Mouse (Mus musculus) G1E (cell line): ENCODE data around the gene Hipk2. TPM values are rescaled to one million over a fixed set of nuclear protein-coding genes. Genes with fewer than 3 reads are reported as not detected.
A peak's percentile ranks its signal among the peaks of the same experiment; 100 is the strongest.

Source experiments
- ATAC-seq: 2 replicates; pipeline ENCODE4 v1.8.0; 2016; ENCODE audit warnings: mild to moderate bottlenecking; ENCODE audit not compliant: insufficient number of reproducible peaks, poor library complexity, low FRiP score, severe bottlenecking; ENCODE audit errors: extremely low read depth
- DNase-seq: peaks from one replicate; pipeline ENCODE4 v3.0.0; 2012; ENCODE audit warnings: low spot score
- H3K27me3 ChIP-seq: 2 replicates; pipeline ENCODE4 v1.6.1; 2012; ENCODE audit warnings: mild to moderate bottlenecking, low read length, inconsistent platforms; ENCODE audit not compliant: insufficient read depth
- H3K36me3 ChIP-seq: replicated peaks from 2 replicates; pipeline ENCODE3; 2012; ENCODE audit warnings: mild to moderate bottlenecking, inconsistent platforms
- H3K4me1 ChIP-seq: 2 replicates; pipeline ENCODE4 v1.6.1; 2012; ENCODE audit warnings: low read depth, low read length, inconsistent platforms, mixed read lengths; ENCODE audit not compliant: insufficient read depth
- H3K4me3 ChIP-seq: 2 replicates; pipeline ENCODE4 v1.5.1; 2012; ENCODE audit warnings: low read depth, mild to moderate bottlenecking, inconsistent platforms, low read length, moderate library complexity, mixed read lengths
- H3K9me3 ChIP-seq: replicated peaks from 2 replicates; pipeline ENCODE4 v1.6.1; 2012; ENCODE audit warnings: inconsistent platforms
- CTCF ChIP-seq: IDR thresholded peaks from 2 replicates; pipeline ENCODE4 v1.5.1; 2012; ENCODE audit warnings: low read depth, low read length, inconsistent platforms, mixed read lengths
- GATA1 ChIP-seq: IDR thresholded peaks from 2 replicates; pipeline ENCODE4 v1.6.1; 2012; ENCODE audit warnings: borderline replicate concordance, low read length, inconsistent platforms, mixed read lengths
- GATA2 ChIP-seq: IDR thresholded peaks from 2 replicates; pipeline ENCODE4 v1.6.1; 2012; ENCODE audit warnings: low read depth, low read length, inconsistent platforms, borderline replicate concordance
- POLR2AphosphoS5 ChIP-seq: IDR thresholded peaks from 2 replicates; pipeline ENCODE4 v1.6.1; 2012; ENCODE audit warnings: low read depth, low read length, inconsistent platforms; ENCODE audit not compliant: insufficient replicate concordance
- TAL1 ChIP-seq: conservative IDR thresholded peaks from 2 replicates; pipeline ENCODE4 v1.6.1; 2012; ENCODE audit warnings: low read depth, low read length, inconsistent platforms, mixed read lengths
- polyA plus RNA-seq: library from polyadenylated mRNA; stranded (reverse); fragments of >175 nt; gene quantifications from 2 replicates; pipeline ENCODE4 v1.2.3, GENCODE M21; 2012
- total RNA-seq, 2 experiments: library from RNA; stranded (forward) in 1 of 2; stranded (reverse) in 1 of 2; fragments of 200-1000 nt in 1 of 2; fragments of >200 nt in 1 of 2; fragmentation: Nextera tagmentation in 1 of 2; gene quantifications; 2 replicates each; pipeline ENCODE4 v1.2.3; 2014 to 2017

The Hipk2 gene
- total and polyA plus RNA-seq, 3 experiments, result 4.6 to 97.9 (median 39.6) TPM

DNA sequence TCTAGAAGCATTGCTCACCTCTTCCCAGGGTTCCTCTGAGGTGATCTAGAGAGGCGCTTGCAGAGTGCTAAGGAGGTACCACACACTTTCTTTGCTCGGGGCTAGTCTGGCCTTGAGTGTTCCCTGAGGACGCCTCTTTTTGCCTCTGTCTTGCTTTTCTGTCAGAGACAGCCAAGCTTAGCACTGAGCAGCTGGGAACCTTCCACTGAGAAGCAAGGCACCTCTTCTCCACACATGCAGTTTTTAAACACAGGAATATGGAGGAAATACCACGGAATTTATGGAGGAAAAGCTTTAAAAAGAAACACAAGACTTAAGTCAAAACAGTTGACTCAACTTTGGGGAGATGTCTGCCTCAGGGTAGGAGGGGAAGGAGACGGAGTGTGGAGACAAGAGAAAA is 39.8 kb upstream of the Hipk2 start:
- no peak for TF ChIP-seq CTCF
- no peak for TF ChIP-seq GATA2
- no peak for TF ChIP-seq GATA1
- TF ChIP-seq TAL1, result no peak
- TF ChIP-seq POLR2AphosphoS5, result no peak
- peaks cover 95% of the 10 kb centered on the region for H3K4me1 ChIP-seq
- H3K36me3 ChIP-seq, result no peaks in the 10 kb centered on the region
- peaks cover 13% of the 10 kb centered on the region for H3K9me3 ChIP-seq
- H3K4me3 ChIP-seq, result no peak overlapping the region
- DNase-seq, result no peak
- no peak for ATAC-seq
- peaks cover 32% of the 10 kb centered on the region for H3K27me3 ChIP-seq

DNA sequence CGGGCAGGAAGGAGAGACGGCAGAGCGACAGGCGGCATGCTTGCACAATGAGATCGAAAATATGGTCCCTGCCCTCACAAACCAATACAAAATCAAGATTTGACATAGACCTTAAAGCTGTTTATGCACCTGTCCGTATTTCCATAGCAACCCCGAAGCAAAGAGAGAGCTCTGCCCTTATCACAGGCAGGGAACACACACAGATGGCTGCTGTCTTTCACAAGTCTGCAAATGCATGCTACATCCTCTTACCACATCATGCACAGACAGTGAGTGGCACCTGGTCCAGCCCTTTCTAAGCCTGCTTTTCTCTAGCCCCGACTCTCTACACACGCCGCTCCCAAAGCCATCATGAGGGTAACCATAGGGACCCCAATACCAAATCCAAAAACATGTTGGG is 38.2 kb upstream of the Hipk2 start:
- Histone ChIP-seq H3K27me3 (peaks cover 35% of the 10 kb centered on the region), H3K4me3 (no peak overlapping the region), H3K36me3 (no peaks in the 10 kb centered on the region), H3K4me1 (peaks cover 92% of the 10 kb centered on the region), H3K9me3 (peaks cover 17% of the 10 kb centered on the region)
- no peak for ATAC-seq
- no peak for DNase-seq
- TF ChIP-seq GATA2 (no peak), GATA1 (no peak), TAL1 (no peak), POLR2AphosphoS5 (no peak), CTCF (no peak)

DNA sequence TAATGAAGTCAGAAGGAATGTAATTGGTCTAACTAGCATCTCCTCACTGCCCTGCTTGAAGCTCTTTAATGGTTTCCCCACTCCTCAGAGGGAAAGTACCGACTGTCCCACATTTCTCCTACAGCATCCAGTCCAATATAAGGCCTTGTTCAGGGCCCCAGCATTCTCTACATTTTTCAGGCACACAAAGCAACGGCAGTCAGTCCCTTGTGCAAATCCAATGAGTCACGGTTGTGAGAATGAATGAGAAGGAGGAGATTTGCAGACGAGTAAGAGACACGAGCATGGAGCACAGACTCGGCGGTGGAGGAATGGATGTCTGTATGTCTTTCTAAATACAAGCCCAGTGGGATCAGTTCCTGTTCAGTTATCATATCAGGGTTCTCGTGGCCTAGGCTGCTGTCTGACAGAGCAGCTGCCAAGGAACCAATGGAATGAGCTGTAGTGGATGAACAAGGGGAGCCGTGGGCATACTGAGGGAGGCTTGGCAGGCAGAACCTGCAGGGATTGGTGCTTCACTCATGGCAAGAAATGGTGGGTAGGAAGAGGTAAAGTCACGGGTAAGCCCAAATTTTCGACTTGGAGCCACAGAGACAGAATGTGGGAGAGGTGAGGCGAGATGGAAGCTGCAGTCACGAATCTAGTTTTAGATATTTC is 37.5 kb upstream of the Hipk2 start:
- TF ChIP-seq POLR2AphosphoS5 (no peak), GATA1 (no peak), TAL1 (no peak), CTCF (no peak)
- DNase-seq, result no peak
- H3K4me3 ChIP-seq, result no peak overlapping the region
- H3K4me1 ChIP-seq, result peaks cover 89% of the 10 kb centered on the region
- peaks cover 17% of the 10 kb centered on the region for H3K9me3 ChIP-seq
- ATAC-seq, result no peak
- H3K36me3 ChIP-seq, result no peaks in the 10 kb centered on the region
- peaks cover 42% of the 10 kb centered on the region for H3K27me3 ChIP-seq

DNA sequence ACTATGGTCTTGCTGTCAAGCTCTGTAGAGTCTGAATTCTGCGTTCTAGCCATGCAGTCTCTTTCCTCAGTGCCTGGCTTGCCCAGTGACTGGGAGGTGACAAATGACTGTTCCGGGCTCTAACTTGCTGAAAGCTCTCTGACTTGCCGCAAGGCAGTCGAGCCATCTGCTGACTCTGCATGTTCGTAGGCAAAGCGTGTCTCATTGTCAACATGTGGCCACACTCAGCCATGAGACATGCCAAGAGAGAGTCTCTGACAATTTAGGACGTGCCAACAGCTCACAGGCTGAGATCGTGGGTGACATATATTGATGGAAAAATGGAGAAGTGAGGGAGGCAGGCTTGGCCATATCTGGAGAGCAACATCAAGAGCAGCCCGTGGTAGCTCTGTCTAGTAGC is 36.9 kb upstream of the Hipk2 start:
- no peak overlapping the region for H3K4me3 ChIP-seq
- no peaks in the 10 kb centered on the region for H3K36me3 ChIP-seq
- no peak for DNase-seq
- no peak for TF ChIP-seq GATA1
- no peak for TF ChIP-seq TAL1
- no peak for TF ChIP-seq GATA2
- TF ChIP-seq POLR2AphosphoS5, result no peak
- TF ChIP-seq CTCF, result no peak
- H3K27me3 ChIP-seq, result peaks cover 49% of the 10 kb centered on the region
- H3K9me3 ChIP-seq, result peaks cover 15% of the 10 kb centered on the region
- ATAC-seq, result no peak
- peaks cover 88% of the 10 kb centered on the region for H3K4me1 ChIP-seq

DNA sequence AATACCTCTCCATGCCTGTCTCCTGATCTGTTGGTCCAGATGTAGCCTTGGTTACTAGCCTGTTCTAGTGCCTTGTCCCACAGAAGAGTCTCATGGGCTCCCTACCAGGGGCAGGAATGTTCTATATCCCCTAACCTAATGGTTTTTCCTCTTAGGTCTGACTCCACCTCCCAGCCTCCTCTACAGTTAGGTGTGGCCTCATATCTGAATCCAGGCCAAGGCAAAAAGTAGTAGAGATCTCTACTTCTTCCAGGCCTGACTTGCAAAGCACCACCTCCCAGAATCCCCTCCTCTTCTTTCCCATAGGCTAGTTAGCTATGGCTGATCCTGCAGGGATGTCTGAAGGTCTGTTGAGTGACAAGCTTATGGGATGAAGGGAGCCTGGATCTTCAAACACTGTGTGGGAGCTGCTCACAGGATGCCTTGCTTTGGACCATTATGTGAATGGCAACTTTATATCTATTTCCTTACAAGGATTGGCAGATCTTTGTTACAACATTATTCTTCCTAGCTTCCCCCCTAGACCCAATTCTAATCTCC is 36.2 kb upstream of the Hipk2 start:
- DNase-seq (no peak), ATAC-seq (no peak)
- TF ChIP-seq TAL1 (no peak), GATA2 (no peak), CTCF (no peak), GATA1 (no peak), POLR2AphosphoS5 (no peak)
- Histone ChIP-seq H3K27me3 (peaks cover 49% of the 10 kb centered on the region), H3K9me3 (peaks cover 8% of the 10 kb centered on the region), H3K36me3 (no peaks in the 10 kb centered on the region), H3K4me1 (peaks cover 84% of the 10 kb centered on the region), H3K4me3 (no peak overlapping the region)

DNA sequence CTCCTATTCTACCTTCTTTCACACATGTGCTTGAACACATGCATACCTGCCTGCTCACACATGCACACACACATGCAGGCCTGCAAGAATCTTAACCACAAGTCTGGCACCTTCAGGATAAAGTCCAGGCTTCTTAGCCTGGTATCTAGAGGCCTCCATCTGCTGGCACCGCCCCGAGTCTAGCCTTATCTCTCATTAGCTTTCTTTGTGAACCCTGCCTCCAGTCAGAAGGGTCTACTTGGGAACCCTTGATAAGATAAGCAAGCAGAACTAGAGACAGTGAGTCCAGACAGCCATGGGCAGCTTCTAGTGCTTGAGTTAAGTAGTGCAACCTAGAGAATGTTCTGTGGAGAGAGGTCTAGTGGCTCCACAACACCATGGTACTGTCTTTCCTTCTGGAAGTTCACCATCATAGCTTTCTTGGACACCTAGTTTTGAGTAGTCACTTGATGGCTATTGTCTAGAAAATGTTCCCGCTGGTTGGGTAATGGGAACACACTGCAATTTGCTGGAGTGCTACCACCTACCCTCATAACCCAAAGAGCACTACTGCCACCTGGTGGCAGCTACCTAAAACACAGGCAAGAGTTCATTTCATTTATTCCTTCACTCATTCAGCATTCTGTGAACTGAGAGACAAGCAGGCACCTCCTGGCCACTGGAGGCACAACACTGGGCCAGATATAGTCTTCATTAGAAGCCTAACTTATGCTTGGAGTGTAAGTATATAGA is 35.0 kb upstream of the Hipk2 start:
- H3K4me3 ChIP-seq, result no peak overlapping the region
- peaks cover 77% of the 10 kb centered on the region for H3K4me1 ChIP-seq
- TF ChIP-seq POLR2AphosphoS5, result no peak
- TF ChIP-seq GATA2, result 0 out of 2 replicates have a peak, but pooled peaks have one; percentile 40
- TF ChIP-seq CTCF, result peak; percentile 87
- TF ChIP-seq TAL1, result peak; percentile 99
- no peak for TF ChIP-seq GATA1
- ATAC-seq (peak; percentile 99), DNase-seq (peak; percentile 79)
- no peaks in the 10 kb centered on the region for H3K36me3 ChIP-seq
- peaks cover 4% of the 10 kb centered on the region; the same call in 1 of the 2 replicates for H3K9me3 ChIP-seq
- peaks cover 52% of the 10 kb centered on the region for H3K27me3 ChIP-seq
